Mouse (Mus musculus) cerebellum, adult (tissue): ENCODE data around the gene Cpn1.

Experiments
- ATAC-seq: cut with Nextera tagmentation; 2 replicates; pipeline ENCODE4 v1.9.2; 2017; ENCODE audit warnings: mild to moderate bottlenecking, moderate library complexity, mixed read lengths; ENCODE audit not compliant: insufficient number of reproducible peaks, low FRiP score, low TSS enrichment

Gene Cpn1

GRCm38 (mm10) chr19:43986069-43986794 is at the start of gene Cpn1:
Cpn1 (minus strand) TSS chr19:43986556.
- ATAC-seq = no peak

GRCm38 (mm10) chr19:44033396-44033795 is 47.0 kb upstream of the Cpn1 start:
- ATAC-seq = no peak

GRCm38 (mm10) chr19:44032046-44032744 is 45.8 kb upstream of the Cpn1 start:
- ATAC-seq = no peak

GRCm38 (mm10) chr19:44030024-44030423 is 43.7 kb upstream of the Cpn1 start:
- ATAC-seq = no peak

- no peak for ATAC-seq
These were observed 42.6 kb upstream of the Cpn1 start, which contains the start of gene Cyp2c23 for GRCm38 (mm10) chr19:44028972-44029371. Cyp2c23 (minus strand) TSS chr19:44029208.

- no peak for ATAC-seq
These were observed 40.7 kb upstream of the Cpn1 start for GRCm38 (mm10) chr19:44026956-44027530.

GRCm38 (mm10) chr19:44024921-44025585 is 38.7 kb upstream of the Cpn1 start:
- no peak for ATAC-seq

GRCm38 (mm10) chr19:44023066-44023465 is 36.7 kb upstream of the Cpn1 start:
- ATAC-seq = no peak

- no peak for ATAC-seq
These were observed 35.1 kb upstream of the Cpn1 start for GRCm38 (mm10) chr19:44021502-44021901.

- ATAC-seq = no peak
These were observed 33.4 kb upstream of the Cpn1 start for GRCm38 (mm10) chr19:44019739-44020138.

- ATAC-seq = no peak
These were observed 27.5 kb upstream of the Cpn1 start for GRCm38 (mm10) chr19:44013862-44014261.

- ATAC-seq = no peak
These were observed 22.4 kb upstream of the Cpn1 start for GRCm38 (mm10) chr19:44008784-44009183.

GRCm38 (mm10) chr19:44007186-44007585 is 20.8 kb upstream of the Cpn1 start:
- no peak for ATAC-seq

- ATAC-seq = no peak
These were observed 18.7 kb upstream of the Cpn1 start for GRCm38 (mm10) chr19:44005025-44005424.

- ATAC-seq = no peak
These were observed 17.9 kb upstream of the Cpn1 start for GRCm38 (mm10) chr19:44004261-44004660.

- no peak for ATAC-seq
These were observed 14.4 kb upstream of the Cpn1 start for GRCm38 (mm10) chr19:44000720-44001119.

- no peak for ATAC-seq
These were observed 13.7 kb upstream of the Cpn1 start for GRCm38 (mm10) chr19:44000061-44000460.

GRCm38 (mm10) chr19:43998802-43999527 is 12.6 kb upstream of the Cpn1 start:
- no peak for ATAC-seq

GRCm38 (mm10) chr19:43998101-43998500 is 11.7 kb upstream of the Cpn1 start:
- no peak for ATAC-seq

- no peak for ATAC-seq
These were observed 9.1 kb upstream of the Cpn1 start for GRCm38 (mm10) chr19:43995427-43995826.
